Mouse (Mus musculus) MEL (cell line): ENCODE measurements at regions not wholly inside any gene's neighbourhood (a gene's known extent, or its start where the extent isn't known, plus 50 kb on each side); places are given as distances from the start of the nearest gene placed in this dataset.

Source experiments
- DNase-seq: peaks from one replicate; pipeline ENCODE4 v3.0.0; 2011; ENCODE audit warnings: low read depth, low spot score
- H3K27ac ChIP-seq: 2 replicates; pipeline ENCODE4 v1.5.1; 2012; ENCODE audit warnings: low read depth, mild to moderate bottlenecking, control low read depth, low read length, moderate library complexity; ENCODE audit not compliant: control insufficient read depth
- H3K27me3 ChIP-seq, 2 experiments: fragments of 150-350 bp in 1 of 2; sonication (generic) in 1 of 2; 2 replicates each; pipeline ENCODE4 v1.6.1; 2012; ENCODE audit warnings: low read length in 2 of 2, mild to moderate bottlenecking in 2 of 2, improper control_type of control experiment in 1 of 2, moderate library complexity in 1 of 2; ENCODE audit not compliant: insufficient read depth in 2 of 2, control insufficient read depth in 1 of 2
- H3K36me3 ChIP-seq, 2 experiments: 2 replicates each; pipeline ENCODE4 v1.6.1; 2012 to 2014; ENCODE audit warnings: low read length in 2 of 2, improper control_type of control experiment in 1 of 2, inconsistent platforms in 1 of 2, mild to moderate bottlenecking in 1 of 2; ENCODE audit not compliant: insufficient read depth in 2 of 2, control insufficient read depth in 1 of 2
- H3K4me1 ChIP-seq, 2 experiments: fragments of 150-350 bp in 1 of 2; sonication (generic) in 1 of 2; 2 replicates each; pipeline ENCODE4 v1.6.1; 2012; ENCODE audit warnings: low read length in 2 of 2, improper control_type of control experiment in 1 of 2, mild to moderate bottlenecking in 1 of 2; ENCODE audit not compliant: insufficient read depth in 2 of 2, control insufficient read depth in 1 of 2
- H3K4me3 ChIP-seq, 2 experiments: fragments of 150-350 bp in 1 of 2; sonication (generic) in 1 of 2; 2 replicates each; pipeline ENCODE4 v1.5.1; 2012; ENCODE audit warnings: low read depth in 2 of 2, low read length in 2 of 2, mild to moderate bottlenecking in 2 of 2, moderate library complexity in 2 of 2, control low read depth in 1 of 2, improper control_type of control experiment in 1 of 2; ENCODE audit not compliant: control insufficient read depth in 1 of 2, insufficient read depth in 1 of 2
- H3K79me2 ChIP-seq: 2 replicates; pipeline ENCODE4 v1.6.1; 2012; ENCODE audit warnings: mild to moderate bottlenecking, low read length, moderate library complexity; ENCODE audit not compliant: control insufficient read depth, poor library complexity, insufficient read depth
- H3K9ac ChIP-seq: 2 replicates; pipeline ENCODE4 v1.6.1; 2012; ENCODE audit warnings: low read depth, mild to moderate bottlenecking, control low read depth, low read length, moderate library complexity; ENCODE audit not compliant: control insufficient read depth, poor library complexity, severe bottlenecking
- H3K9me3 ChIP-seq: fragments of 150-350 bp; sonication (generic); replicated peaks from 2 replicates; pipeline ENCODE4 v1.6.1; 2012; ENCODE audit warnings: mild to moderate bottlenecking, low read length, improper control_type of control experiment, moderate library complexity; ENCODE audit not compliant: insufficient read depth
- BHLHE40 ChIP-seq: IDR thresholded peaks from 2 replicates; pipeline ENCODE4 v1.6.1; 2012; ENCODE audit warnings: low read depth, mild to moderate bottlenecking, inconsistent platforms, low read length, improper control_type of control experiment, borderline replicate concordance
- CHD2 ChIP-seq: IDR thresholded peaks from 2 replicates; pipeline ENCODE4 v1.6.1; 2011; ENCODE audit warnings: low read length, improper control_type of control experiment
- E2F4 ChIP-seq: IDR thresholded peaks from 2 replicates; pipeline ENCODE4 v1.6.1; 2011; ENCODE audit warnings: low read depth, low read length, improper control_type of control experiment, borderline replicate concordance
- ETS1 ChIP-seq: IDR thresholded peaks from 2 replicates; pipeline ENCODE4 v1.6.1; 2012; ENCODE audit warnings: low read depth, mild to moderate bottlenecking, inconsistent platforms, low read length, improper control_type of control experiment, moderate library complexity
- GABPA ChIP-seq: IDR thresholded peaks from 2 replicates; pipeline ENCODE4 v1.6.1; 2012; ENCODE audit warnings: low read depth, mild to moderate bottlenecking, inconsistent platforms, low read length, improper control_type of control experiment, moderate library complexity
- HCFC1 ChIP-seq: IDR thresholded peaks from 2 replicates; pipeline ENCODE4 v1.6.1; 2012; ENCODE audit warnings: low read depth, mild to moderate bottlenecking, inconsistent platforms, low read length, improper control_type of control experiment, moderate library complexity
- KAT2A ChIP-seq: conservative IDR thresholded peaks from 2 replicates; pipeline ENCODE4 v1.6.1; 2012; ENCODE audit warnings: low read depth, low read length, improper control_type of control experiment, inconsistent platforms
- MAX ChIP-seq: IDR thresholded peaks from 2 replicates; pipeline ENCODE4 v1.6.1; 2011; ENCODE audit warnings: low read length, improper control_type of control experiment
- MXI1 ChIP-seq: IDR thresholded peaks from 2 replicates; pipeline ENCODE4 v1.6.1; 2011; ENCODE audit warnings: mild to moderate bottlenecking, low read depth, low read length, improper control_type of control experiment
- NELFE ChIP-seq: IDR thresholded peaks from 2 replicates; pipeline ENCODE4 v1.6.1; 2011; ENCODE audit warnings: low read depth, low read length, improper control_type of control experiment
- POLR2AphosphoS5 ChIP-seq: IDR thresholded peaks from 2 replicates; pipeline ENCODE4 v1.6.1; 2012; ENCODE audit warnings: low read depth, borderline replicate concordance, mild to moderate bottlenecking, inconsistent platforms, low read length, moderate library complexity, mixed read lengths
- RCOR1 ChIP-seq: IDR thresholded peaks from 2 replicates; pipeline ENCODE4 v1.6.1; 2012; ENCODE audit warnings: low read depth, mild to moderate bottlenecking, inconsistent platforms, low read length, improper control_type of control experiment
- SIN3A ChIP-seq: IDR thresholded peaks from 2 replicates; pipeline ENCODE4 v1.6.1; 2012; ENCODE audit warnings: low read length, improper control_type of control experiment, inconsistent platforms
- TAL1 ChIP-seq: IDR thresholded peaks from 2 replicates; pipeline ENCODE4 v1.6.1; 2012; ENCODE audit warnings: mild to moderate bottlenecking, inconsistent platforms, low read length, moderate library complexity, mixed read lengths
- TBP ChIP-seq: IDR thresholded peaks from 2 replicates; pipeline ENCODE4 v1.8.0; 2011; ENCODE audit warnings: low read depth, low read length, improper control_type of control experiment
- UBTF ChIP-seq: IDR thresholded peaks from 2 replicates; pipeline ENCODE4 v1.6.1; 2012; ENCODE audit warnings: low read depth, mild to moderate bottlenecking, inconsistent platforms, low read length, improper control_type of control experiment, moderate library complexity, borderline replicate concordance; ENCODE audit not compliant: insufficient read depth
- USF2 ChIP-seq, 2 experiments: IDR thresholded peaks; 2 replicates each; pipeline ENCODE4 v1.6.1; 2011 to 2012; ENCODE audit warnings: improper control_type of control experiment in 2 of 2, low read length in 2 of 2, borderline replicate concordance in 1 of 2, inconsistent platforms in 1 of 2, low read depth in 1 of 2, mild to moderate bottlenecking in 1 of 2; ENCODE audit not compliant: insufficient read depth in 1 of 2
- ZC3H11A ChIP-seq: IDR thresholded peaks from 2 replicates; pipeline ENCODE4 v1.6.1; 2012; ENCODE audit warnings: low read depth, mild to moderate bottlenecking, inconsistent platforms, low read length, improper control_type of control experiment
- ZMIZ1 ChIP-seq: IDR thresholded peaks from 2 replicates; pipeline ENCODE4 v1.6.1; 2012; ENCODE audit warnings: low read depth, mild to moderate bottlenecking, inconsistent platforms, low read length, improper control_type of control experiment, moderate library complexity
- ZNF384 ChIP-seq: IDR thresholded peaks from 2 replicates; pipeline ENCODE4 v1.6.1; 2012; ENCODE audit warnings: low read depth, mild to moderate bottlenecking, inconsistent platforms, low read length, improper control_type of control experiment

GRCm38 (mm10) chr15:36422781-36423180 is 584.8 kb downstream of the Zfp706 start:
- Histone ChIP-seq H3K27me3 (peaks cover 30 to 32% of the 10 kb centered on the region in 2 experiments), H3K4me1 (no peaks in the 10 kb centered on the region), H3K27ac (no peak overlapping the region), H3K36me3 (no peaks in the 10 kb centered on the region), H3K79me2 (no peaks in the 10 kb centered on the region), H3K9ac (no peak overlapping the region), H3K4me3 (no peak overlapping the region), H3K9me3 (no peaks in the 10 kb centered on the region)
- TF ChIP-seq ZMIZ1 (no peak), USF2 (IDR thresholded peaks at IDR 0.05; ENCODE audit: borderline replicate concordance in 1 of 2, insufficient read depth in 1 of 2, low read depth in 1 of 2, low read length in 2 of 2) (no peak), GABPA (no peak), ZNF384 (no peak), BHLHE40 (no peak), TBP (no peak), SIN3A (no peak), POLR2AphosphoS5 (no peak), HCFC1 (no peak), RCOR1 (no peak), TAL1 (no peak), ZC3H11A (no peak), UBTF (no peak), E2F4 (no peak), MAX (no peak), MXI1 (no peak)
- DNase-seq: no peak

- no peak for DNase-seq
- Histone ChIP-seq H3K9me3 (no peaks in the 10 kb centered on the region), H3K27ac (no peak overlapping the region), H3K27me3 (peaks cover 33 to 39% of the 10 kb centered on the region in 2 experiments), H3K9ac (no peak overlapping the region), H3K4me3 (no peak overlapping the region), H3K79me2 (no peaks in the 10 kb centered on the region), H3K4me1 (no peaks in the 10 kb centered on the region), H3K36me3 (no peaks in the 10 kb centered on the region)
- TF ChIP-seq CHD2 (no peak), ETS1 (no peak), KAT2A (no peak), POLR2AphosphoS5 (no peak), UBTF (no peak), NELFE (no peak)
These were observed 587.6 kb downstream of the Zfp706 start for GRCm38 (mm10) chr15:36419943-36420480.
